18 mouse cellular contexts compared by ENCODE assay signal in the genomic region with DNA sequence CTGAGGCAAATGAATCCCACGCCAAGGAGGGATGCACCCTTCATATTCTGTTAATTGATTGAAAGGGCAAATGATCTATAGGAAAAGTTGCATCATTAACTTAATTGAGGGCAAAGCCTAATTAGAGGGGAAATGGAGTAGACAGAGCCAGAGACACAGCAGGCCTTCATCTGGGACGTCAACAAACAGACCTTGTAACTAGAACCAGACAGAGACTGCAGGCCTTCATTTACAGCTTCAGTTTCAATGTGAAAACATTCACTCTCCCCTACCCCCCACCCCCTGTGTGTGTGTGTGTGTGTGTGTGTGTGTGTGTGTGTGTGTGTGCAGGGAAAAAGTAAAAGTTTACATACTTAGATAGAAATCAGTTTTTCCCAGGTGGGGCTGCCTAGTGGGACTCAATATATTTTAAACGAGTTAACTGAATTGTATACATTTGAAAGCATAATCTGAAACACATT.
DNase-seq lines count a peak whose midpoint lies in the region; ATAC-seq and TF ChIP-seq lines count a peak whose summit lies in the region.
"Had no signal": no experiment of that assay in that cellular context is flagged by ENCODE, and none has a peak within 500 bp of the region (broad histone marks: within the 10 kb centered on the region; RNA-seq: fewer than 3 reads in every experiment).

No protein-coding gene starts in this region.

- H3K27ac ChIP-seq in hindbrain, embryonic 10.5 days: no peak overlapping the region
- H3K27ac ChIP-seq in hindbrain, postnatal 0 days: no peak overlapping the region
- H3K27ac ChIP-seq in embryonic facial prominence, embryonic 10.5 days (replicated peaks): peak overlapping the region; percentile 49; the same call in 1 of the 2 replicates
- peak overlapping the region; percentile 69; the same call in 1 of the 2 replicates for H3K27ac ChIP-seq in limb, embryonic 10.5 days
- H3K27ac ChIP-seq: heart, embryonic 15.5 days; hindbrain, embryonic 12.5 days had no signal

- intact Hi-C loops in gastrocnemius, postnatal 36 days (cut with DNase I): no loop called here

- H3K4me3 ChIP-seq in hindbrain, embryonic 10.5 days: no peak overlapping the region
- no peak overlapping the region for H3K4me3 ChIP-seq in hindbrain, postnatal 0 days (ENCODE audit: low read length)
- H3K4me3 ChIP-seq in embryonic facial prominence, embryonic 10.5 days: no peak overlapping the region
- H3K4me3 ChIP-seq in limb, embryonic 10.5 days: no peak overlapping the region
- H3K4me3 ChIP-seq: erythroblast, embryonic 14.5 days; heart, embryonic 15.5 days; hindbrain, embryonic 12.5 days had no signal

- H3K9ac ChIP-seq in hindbrain, postnatal 0 days (replicated peaks; ENCODE audit: low read length): no peak overlapping the region
- H3K9ac ChIP-seq: heart, embryonic 15.5 days; hindbrain, embryonic 12.5 days; liver, postnatal 0 days had no signal

- WGBS in hindbrain, embryonic 10.5 days: 48% methylated on average over 3 of the region's 3 CpGs
- 38% methylated on average over 3 of the region's 3 CpGs for WGBS in hindbrain, postnatal 0 days
- WGBS in embryonic facial prominence, embryonic 10.5 days: 13% methylated on average over 3 of the region's 3 CpGs
- 11% methylated on average over 3 of the region's 3 CpGs for WGBS in limb, embryonic 10.5 days

- ATAC-seq in hindbrain, postnatal 0 days: no peak
- ATAC-seq: liver, postnatal 0 days had no signal

- H3K4me1 ChIP-seq in hindbrain, embryonic 10.5 days (replicated peaks): peaks cover 15% of the 10 kb centered on the region
- 0 out of 2 replicates have a peak, but pooled peaks cover 6% of the 10 kb centered on the region for H3K4me1 ChIP-seq in hindbrain, postnatal 0 days (ENCODE audit: insufficient read depth, low read length)
- H3K4me1 ChIP-seq in embryonic facial prominence, embryonic 10.5 days: peaks cover 36% of the 10 kb centered on the region
- peaks cover 41% of the 10 kb centered on the region for H3K4me1 ChIP-seq in limb, embryonic 10.5 days

- no peaks in the 10 kb centered on the region for H3K27me3 ChIP-seq in hindbrain, embryonic 10.5 days (ENCODE audit: insufficient read depth, poor library complexity, severe bottlenecking)
- no peaks in the 10 kb centered on the region for H3K27me3 ChIP-seq in hindbrain, postnatal 0 days (ENCODE audit: insufficient read depth, low read length)
- H3K27me3 ChIP-seq in embryonic facial prominence, embryonic 10.5 days (replicated peaks; ENCODE audit: low read depth, poor library complexity, severe bottlenecking): no peaks in the 10 kb centered on the region
- H3K27me3 ChIP-seq in limb, embryonic 10.5 days (ENCODE audit: low read depth, poor library complexity, severe bottlenecking): no peaks in the 10 kb centered on the region
- H3K27me3 ChIP-seq: heart, embryonic 15.5 days had no signal

- no peak for TF ChIP-seq CTCF in hindbrain, postnatal 0 days (IDR thresholded peaks at IDR 0.05; ENCODE audit: low read depth)

- DNase-seq in hindbrain, embryonic 10.5 days (ENCODE audit: low spot score): peak; percentile 21
- no peak for DNase-seq in hindbrain, postnatal 0 days (ENCODE audit: low spot score)
- peak; percentile 71 for DNase-seq in Muller cell, postnatal 12 days (ENCODE audit: inconsistent ontology term)
- peak; percentile 68 for DNase-seq in embryonic facial prominence, embryonic 10.5 days (ENCODE audit: low spot score)
- DNase-seq in limb, embryonic 10.5 days (ENCODE audit: low spot score): peak; percentile 61
- no peak for DNase-seq in kidney, adult 9 months
- DNase-seq in gastrocnemius, postnatal 36 days: no peak
- no peak for DNase-seq in kidney, adult 18-20 months
- DNase-seq: cerebellum, postnatal 25 days; heart, adult 18-20 months; kidney, adult 11 months; layer of hippocampus, postnatal 36 days; left cerebral cortex, postnatal 4 days; liver, postnatal 0 days; thymus, postnatal 25 days had no signal

- no peaks in the 10 kb centered on the region for H3K9me3 ChIP-seq in hindbrain, embryonic 10.5 days
- no peaks in the 10 kb centered on the region for H3K9me3 ChIP-seq in hindbrain, postnatal 0 days (ENCODE audit: low read length)
- H3K9me3 ChIP-seq in embryonic facial prominence, embryonic 10.5 days: no peaks in the 10 kb centered on the region
- no peaks in the 10 kb centered on the region for H3K9me3 ChIP-seq in limb, embryonic 10.5 days (replicated peaks)
- H3K9me3 ChIP-seq: heart, embryonic 15.5 days; hindbrain, embryonic 12.5 days had no signal

- H3K4me2 ChIP-seq in hindbrain, postnatal 0 days (ENCODE audit: low read depth, low read length): no peak overlapping the region
- H3K4me2 ChIP-seq: heart, embryonic 15.5 days; hindbrain, embryonic 12.5 days had no signal

- no peaks in the 10 kb centered on the region for H3K36me3 ChIP-seq in hindbrain, embryonic 10.5 days
- no peaks in the 10 kb centered on the region for H3K36me3 ChIP-seq in hindbrain, postnatal 0 days (ENCODE audit: insufficient read depth, low read length)
- H3K36me3 ChIP-seq in embryonic facial prominence, embryonic 10.5 days (replicated peaks): no peaks in the 10 kb centered on the region
- H3K36me3 ChIP-seq in limb, embryonic 10.5 days: no peaks in the 10 kb centered on the region
- H3K36me3 ChIP-seq: heart, embryonic 15.5 days; hindbrain, embryonic 12.5 days had no signal

Comparison
In these comparisons a context has a peak if more than half of its experiments do, and no peak if none do; other contexts are left out.
1. DNase-seq: peak in hindbrain, embryonic 10.5 days (single experiment), Muller cell, postnatal 12 days (single experiment), embryonic facial prominence, embryonic 10.5 days (single experiment) and limb, embryonic 10.5 days (single experiment); none in hindbrain, postnatal 0 days (single experiment), kidney, adult 9 months (single experiment), gastrocnemius, postnatal 36 days (0 of 2) and kidney, adult 18-20 months (single experiment).
2. H3K27ac ChIP-seq: peak in embryonic facial prominence, embryonic 10.5 days (single experiment) and limb, embryonic 10.5 days (single experiment); none in hindbrain, embryonic 10.5 days (single experiment) and hindbrain, postnatal 0 days (single experiment).